Mouse (Mus musculus) monocyte, adult 5-6 weeks (primary cell): ENCODE results near the gene Trim31. TPM values are rescaled to one million over a fixed set of nuclear protein-coding genes. Genes with fewer than 3 reads are reported as not detected.
A peak's percentile ranks its signal among the peaks of the same experiment; 100 is the strongest.

Experiments
- ATAC-seq: fragments of 153-309, 156-312 bp; replicated peaks from 2 replicates; pipeline ENCODE4 v1.8.0; 2017; ENCODE audit warnings: mild to moderate bottlenecking; ENCODE audit not compliant: low TSS enrichment, insufficient number of reproducible peaks, severe bottlenecking, poor library complexity, low FRiP score
- total RNA-seq: library from RNA; stranded (forward); fragments of 200-1000, 200-491, 200-594 nt; gene quantifications from 3 replicates; pipeline ENCODE4 v1.2.3, GENCODE M21; 2017

Trim31 gene
- total RNA-seq, 1 experiment from 2014 or later: not detected

DNA sequence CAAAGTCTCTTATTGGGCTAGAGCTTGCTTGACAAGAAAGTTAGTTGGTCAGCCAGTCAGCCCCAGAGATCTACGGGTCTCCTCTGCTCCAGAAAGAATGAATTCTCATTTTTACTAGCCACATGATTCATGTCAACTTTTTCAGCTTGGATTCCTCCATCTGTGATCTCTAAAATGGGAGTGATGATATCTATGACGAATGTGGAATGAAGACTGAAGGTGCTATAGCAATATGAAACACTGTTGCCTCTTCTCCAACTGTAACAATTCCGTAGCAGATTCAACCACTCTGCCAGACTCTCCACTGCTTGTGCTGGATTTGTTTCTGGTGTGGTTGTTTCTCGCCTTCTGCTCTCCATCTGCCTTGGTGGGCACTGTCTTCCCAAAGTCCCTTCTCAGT is 33.2 kb downstream of the Trim31 start:
- ATAC-seq: no peak

- no peak for ATAC-seq
Measured at GRCm38 (mm10) chr17:36931806-36932205, 33.9 kb downstream of the Trim31 start.

DNA sequence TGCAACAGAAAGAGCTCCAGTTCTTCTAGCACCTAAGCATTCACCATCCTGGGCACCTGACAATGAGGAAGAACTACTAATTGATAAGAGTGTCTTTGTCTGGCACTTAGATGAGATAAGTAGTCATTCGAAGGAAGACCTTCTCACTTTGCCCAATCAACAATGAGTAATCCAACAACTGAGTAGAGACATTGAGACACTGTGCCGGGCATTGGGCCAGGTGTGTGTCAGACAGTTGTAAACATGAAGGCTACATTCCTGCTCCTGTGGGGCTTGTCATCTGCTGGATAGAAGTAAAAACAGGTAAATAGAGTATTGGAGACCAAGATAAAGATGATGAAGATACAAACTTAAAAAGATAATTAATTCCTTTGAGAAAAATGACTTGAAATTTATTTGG is 40.1 kb downstream of the Trim31 start:
- no peak for ATAC-seq

DNA sequence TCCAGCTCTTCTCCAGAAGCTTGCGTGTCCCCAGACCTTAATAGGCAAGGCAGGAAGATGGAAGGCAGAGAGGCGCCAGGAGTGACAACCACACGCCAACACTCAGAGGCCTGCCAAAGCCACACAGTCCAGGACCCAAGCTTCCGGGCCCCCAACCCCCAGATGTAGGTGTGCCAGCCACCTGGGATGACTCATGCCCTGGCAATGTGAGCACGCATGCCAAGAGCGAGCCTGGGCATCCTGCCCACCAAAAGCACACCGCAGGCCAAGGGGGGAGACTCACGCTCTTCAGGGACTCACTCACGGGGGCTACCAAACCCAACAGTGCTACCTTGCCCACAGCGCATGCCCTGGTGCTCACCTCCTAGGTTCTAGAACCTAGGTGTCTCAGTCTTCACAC is 44.5 kb downstream of the Trim31 start:
- ATAC-seq: no peak

- ATAC-seq: no peak
Measured at GRCm38 (mm10) chr17:36942791-36943471, 45.0 kb downstream of the Trim31 start, which contains the start of gene Rnf39. Rnf39 (plus strand) TSS chr17:36942918.

DNA sequence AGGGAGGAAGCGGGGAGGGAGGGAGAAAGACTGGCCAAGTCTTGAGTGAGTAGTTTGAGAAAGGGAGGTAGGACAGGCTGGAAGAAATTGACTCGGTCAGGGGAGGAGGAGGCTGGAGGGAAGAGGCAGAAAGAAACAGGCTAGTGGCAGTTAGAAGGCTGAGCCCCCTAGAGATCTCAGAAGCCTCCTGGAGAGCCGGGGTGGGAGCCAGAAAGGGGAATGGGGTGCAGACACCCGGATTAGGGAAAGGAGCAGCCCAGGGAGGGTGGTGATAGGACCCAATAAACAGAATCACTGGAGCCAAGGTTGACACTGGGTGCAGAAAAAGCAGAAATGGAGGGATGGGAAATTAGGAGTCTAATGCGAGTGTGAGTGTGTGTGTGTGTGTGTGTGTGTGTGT is 45.8 kb downstream of the Trim31 start:
- ATAC-seq: no peak

DNA sequence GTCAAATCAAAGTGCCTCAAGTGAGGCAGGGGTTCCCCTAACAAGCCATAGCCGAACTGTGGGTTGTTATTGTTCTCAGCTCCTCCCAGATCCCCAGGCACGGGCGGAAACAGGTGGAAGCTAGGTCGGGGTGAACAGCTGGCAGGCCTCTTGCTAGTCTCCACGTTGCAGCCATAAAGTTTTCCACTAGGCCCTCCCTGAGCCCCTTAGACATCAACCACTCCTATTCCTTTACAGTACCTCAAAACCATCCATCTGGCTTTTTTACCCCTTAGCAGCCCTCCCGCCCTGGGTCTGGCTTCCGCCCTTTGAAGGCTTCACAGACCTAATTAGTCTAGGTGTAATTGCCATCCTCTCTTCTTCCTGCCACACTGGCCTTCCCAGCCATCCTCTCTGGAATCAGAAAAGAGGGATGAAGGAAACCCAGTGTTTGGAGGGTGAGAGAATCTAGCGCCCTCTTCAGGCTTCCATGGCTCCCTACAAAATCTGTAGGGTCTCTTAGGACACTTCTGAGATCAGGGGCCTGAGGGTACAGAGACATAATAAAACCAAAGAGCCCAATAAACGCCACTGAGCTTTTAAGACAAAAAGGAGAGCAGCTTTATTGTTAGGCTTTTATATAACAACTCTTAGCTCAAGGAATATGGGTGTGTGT is 46.3 kb downstream of the Trim31 start:
- no peak for ATAC-seq

DNA sequence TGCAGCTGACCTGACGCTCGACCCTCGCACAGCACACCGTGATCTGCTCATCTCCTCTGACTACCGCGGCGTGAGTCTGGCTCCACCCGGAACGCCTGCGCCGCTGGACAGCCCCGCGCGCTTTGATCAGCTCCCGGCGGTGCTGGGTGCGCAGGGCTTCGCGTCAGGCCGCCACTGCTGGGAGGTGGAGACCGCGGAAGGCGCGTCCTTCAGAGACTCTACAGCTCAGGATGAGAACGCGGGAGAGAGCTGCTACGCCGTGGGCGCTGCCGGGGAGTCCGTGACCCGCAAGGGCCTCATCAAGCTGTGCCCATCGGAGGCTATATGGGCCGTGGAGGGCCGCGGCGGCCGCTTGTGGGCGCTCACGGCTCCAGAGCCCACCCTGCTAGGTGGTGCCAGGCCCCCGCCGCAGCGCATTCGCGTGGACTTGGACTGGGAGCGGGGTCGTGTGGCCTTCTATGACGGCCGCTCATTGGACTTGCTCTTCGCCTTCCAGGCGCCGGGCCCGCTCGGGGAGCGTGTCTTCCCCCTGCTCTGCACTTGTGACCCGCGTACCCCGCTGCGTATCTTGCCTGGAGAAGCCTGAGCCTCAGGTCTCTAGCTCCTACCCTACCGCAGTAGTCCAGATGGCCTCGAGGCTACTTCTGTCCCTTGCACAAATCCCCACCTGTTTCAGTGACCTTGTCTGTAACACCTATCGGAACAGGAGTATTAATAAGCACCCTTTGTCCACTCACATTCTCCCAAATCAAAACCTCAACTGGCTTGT is 49.3 kb downstream of the Trim31 start:
- ATAC-seq: no peak

- no peak for ATAC-seq
Measured at GRCm38 (mm10) chr17:36948286-36948685, 50.4 kb downstream of the Trim31 start.

DNA sequence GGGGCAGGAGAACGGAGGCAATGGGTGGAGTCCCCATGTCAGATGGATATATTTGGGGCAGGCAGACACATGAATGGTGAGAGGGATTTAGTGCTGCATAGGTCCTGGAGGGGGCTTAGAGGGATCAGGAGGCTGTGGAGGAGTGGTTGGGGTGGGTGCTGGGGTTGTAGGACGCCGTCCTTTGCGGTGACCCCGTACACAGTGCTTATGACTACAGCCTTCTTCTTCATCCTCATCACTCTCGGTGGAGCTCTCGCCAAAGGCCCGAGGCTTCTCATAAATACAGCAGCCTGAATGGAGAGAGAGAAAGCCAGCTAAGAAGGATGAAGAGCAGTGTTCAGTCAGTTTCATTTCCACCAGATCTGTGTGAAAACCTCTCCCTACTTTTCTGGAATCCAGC is 51.3 kb downstream of the Trim31 start:
- no peak for ATAC-seq

DNA sequence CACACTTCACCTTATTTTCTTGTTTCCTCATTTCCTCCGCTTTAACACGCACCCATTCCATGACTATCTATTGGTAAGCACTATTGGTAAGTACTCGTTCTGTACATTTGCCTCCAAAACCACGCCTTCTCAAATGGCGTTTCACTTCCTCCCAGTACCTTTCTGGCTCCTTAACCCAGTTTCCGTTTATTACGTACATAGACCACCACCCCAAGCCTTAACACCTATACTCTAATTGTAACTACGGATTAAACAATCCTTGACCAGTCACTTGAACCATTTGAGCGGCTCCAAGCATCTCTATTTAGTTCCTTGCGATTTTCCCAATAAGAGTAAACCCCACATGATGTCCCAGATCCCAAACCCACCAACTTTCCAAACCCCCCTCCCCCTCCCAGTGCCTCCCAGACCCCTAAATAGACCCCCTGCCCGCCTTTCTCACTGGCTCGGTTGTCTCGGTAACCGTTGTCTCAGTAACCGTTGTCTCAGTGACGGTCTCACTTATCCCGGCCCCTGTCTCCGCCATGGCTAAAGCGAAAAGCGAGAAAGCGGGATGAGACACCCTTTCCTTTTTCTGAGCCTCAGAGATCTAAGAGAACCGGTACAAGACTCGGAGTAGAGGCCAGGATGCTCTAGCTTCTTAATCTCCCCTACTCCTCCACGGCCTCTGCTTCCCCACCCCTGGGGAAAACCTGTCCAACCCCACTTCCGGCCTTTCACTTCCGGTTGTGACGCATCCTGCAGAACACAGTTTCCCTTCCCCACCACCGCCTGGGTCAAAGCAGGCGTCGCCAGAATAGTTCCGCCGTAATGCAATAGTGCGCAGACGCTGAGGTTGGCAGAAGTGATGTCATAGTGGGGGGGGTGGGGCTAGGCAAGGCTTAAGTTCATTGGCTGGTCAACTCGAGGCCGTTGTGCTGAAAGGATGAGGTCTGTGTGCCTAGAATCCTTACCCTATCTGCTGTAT is 53.3 kb downstream of the Trim31 start, which contains the start of gene Ppp1r11:
TSS of gene Ppp1r11 (minus strand) at position 761 of the 967 bp plus-strand sequence.
- peak; percentile 96 for ATAC-seq

- no peak for ATAC-seq
Measured at GRCm38 (mm10) chr17:36952631-36953030, 54.7 kb downstream of the Trim31 start.

GRCm38 (mm10) chr17:36953062-36953461 is 55.1 kb downstream of the Trim31 start:
- ATAC-seq: no peak

- peak; percentile 91 for ATAC-seq
Measured at GRCm38 (mm10) chr17:36957999-36958743, 60.3 kb downstream of the Trim31 start, which contains the start of the genes Znrd1 and Znrd1as. Znrd1 (minus strand) TSS chr17:36958559. Znrd1as (plus strand) TSS chr17:36958592.

GRCm38 (mm10) chr17:36958884-36959283 is 61.0 kb downstream of the Trim31 start:
- no peak for ATAC-seq
